Mouse (Mus musculus): ENCODE data around the gene Gas2.

Gene Gas2

GRCm38 (mm10) chr7:51861250-51862096, at the start of gene Gas2:
Gas2 (plus strand) TSS chr7:51862015.
- DNase-seq (ENCODE audit: extremely low spot score, low spot score) = peak; percentile 85

DNA sequence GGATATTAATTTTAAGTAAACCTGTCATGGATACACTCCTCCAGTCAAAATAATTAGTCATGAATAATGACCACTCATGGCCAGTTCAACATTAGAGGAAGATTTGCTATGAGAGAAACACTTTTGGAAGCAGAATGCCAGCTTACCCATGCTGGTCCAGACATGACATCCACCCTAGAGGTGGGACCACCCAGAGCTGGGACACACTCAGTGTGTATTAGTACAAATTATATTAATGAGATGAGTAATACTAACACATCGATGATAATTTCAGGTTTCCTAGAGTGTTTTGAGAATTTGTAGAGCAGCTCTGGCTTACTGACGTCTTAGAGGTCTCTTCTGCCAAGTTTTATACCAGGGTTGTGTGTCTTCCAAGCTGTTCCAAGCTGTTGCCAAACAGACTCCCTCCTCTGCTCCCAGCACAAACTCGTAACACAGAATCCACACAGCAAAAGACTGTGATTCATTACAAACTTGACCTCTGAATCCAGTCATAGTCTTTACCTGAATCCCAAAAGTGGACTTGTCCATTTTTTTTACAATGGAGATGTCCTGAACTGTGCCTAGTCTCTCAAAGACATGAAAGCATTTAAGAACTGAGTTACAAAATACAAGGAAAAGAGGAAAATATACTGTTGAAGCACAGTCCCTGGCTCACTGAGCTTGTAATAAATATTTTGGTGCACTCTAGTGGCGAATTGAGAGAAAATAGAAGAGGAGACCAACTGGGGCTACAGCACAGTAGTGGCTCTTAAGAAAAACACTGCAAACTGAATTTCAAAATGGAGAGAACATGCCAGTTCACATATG, 46.1 kb upstream of the Gas2 start:
- no peak for DNase-seq (ENCODE audit: extremely low spot score, low spot score)

DNA sequence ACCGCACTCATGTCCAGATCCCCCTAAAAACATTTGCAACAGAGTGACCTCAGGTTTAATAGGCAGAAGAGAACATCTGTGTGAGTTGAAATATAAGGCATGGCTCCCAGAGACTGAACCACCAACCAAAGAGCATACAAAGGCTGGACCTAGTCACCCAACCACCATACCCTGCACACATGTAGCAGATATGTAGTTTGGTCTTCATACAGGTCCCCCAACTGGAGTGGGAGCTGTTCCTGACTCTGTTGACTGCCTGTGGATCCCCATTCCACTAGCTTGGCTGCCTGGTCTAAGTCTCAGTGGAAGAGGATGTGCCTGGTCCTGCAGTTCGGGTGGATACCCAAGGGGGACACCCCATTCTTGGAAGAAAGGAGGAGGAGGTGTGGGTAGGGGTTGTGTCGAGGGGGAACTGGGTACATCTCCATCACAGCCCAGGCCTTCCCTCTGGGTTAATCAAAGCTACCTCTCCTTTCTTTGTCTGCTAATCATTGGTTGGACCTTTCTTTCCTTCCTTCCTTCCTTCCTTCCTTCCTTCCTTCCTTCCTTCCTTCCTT, 45.5 kb upstream of the Gas2 start:
- no peak for DNase-seq (ENCODE audit: extremely low spot score, low spot score)

- DNase-seq (ENCODE audit: extremely low spot score, low spot score) = no peak
Observed at GRCm38 (mm10) chr7:51818251-51818974, 43.4 kb upstream of the Gas2 start.

- no peak for DNase-seq (ENCODE audit: extremely low spot score, low spot score)
Observed at GRCm38 (mm10) chr7:51819891-51820290, 41.9 kb upstream of the Gas2 start.

GRCm38 (mm10) chr7:51821467-51821866, 40.3 kb upstream of the Gas2 start:
- DNase-seq (ENCODE audit: extremely low spot score, low spot score) = no peak

- no peak for DNase-seq (ENCODE audit: extremely low spot score, low spot score)
Observed at GRCm38 (mm10) chr7:51823562-51824338, 38.1 kb upstream of the Gas2 start.

- no peak for DNase-seq (ENCODE audit: extremely low spot score, low spot score)
Observed at GRCm38 (mm10) chr7:51831917-51832316, 29.9 kb upstream of the Gas2 start.

- DNase-seq (ENCODE audit: extremely low spot score, low spot score) = no peak
Observed at GRCm38 (mm10) chr7:51840515-51840914, 21.3 kb upstream of the Gas2 start.

DNA sequence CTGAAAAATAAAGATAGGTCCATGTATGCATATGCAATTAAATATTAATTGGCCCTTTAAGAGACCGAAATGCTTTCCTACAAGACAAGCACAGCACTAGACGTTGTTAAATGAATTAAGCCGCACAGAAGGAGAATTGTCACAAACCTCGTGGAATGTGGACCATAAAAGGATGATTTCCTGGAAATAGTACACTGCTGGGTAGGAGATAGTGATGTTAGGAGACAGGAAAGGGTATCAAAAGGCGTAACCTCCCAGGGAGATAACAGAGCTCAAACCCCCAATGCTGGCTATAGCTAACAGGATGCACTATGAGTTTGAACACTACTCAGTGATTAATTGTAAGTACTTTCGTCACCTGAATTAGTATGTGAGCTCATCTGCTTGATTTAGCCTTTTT, 10.9 kb upstream of the Gas2 start:
- DNase-seq (ENCODE audit: extremely low spot score, low spot score) = no peak

GRCm38 (mm10) chr7:51851890-51852507, 9.8 kb upstream of the Gas2 start:
- no peak for DNase-seq (ENCODE audit: extremely low spot score, low spot score)

- peak; percentile 96 for DNase-seq (ENCODE audit: extremely low spot score, low spot score)
Observed at GRCm38 (mm10) chr7:51862097-51862492, 280 bp downstream of the Gas2 start, which contains the start of gene Fancf. Fancf (minus strand) TSS chr7:51862267.

- no peak for DNase-seq (ENCODE audit: extremely low spot score, low spot score)
Observed at GRCm38 (mm10) chr7:51862842-51863241, 1.0 kb downstream of the Gas2 start.

DNA sequence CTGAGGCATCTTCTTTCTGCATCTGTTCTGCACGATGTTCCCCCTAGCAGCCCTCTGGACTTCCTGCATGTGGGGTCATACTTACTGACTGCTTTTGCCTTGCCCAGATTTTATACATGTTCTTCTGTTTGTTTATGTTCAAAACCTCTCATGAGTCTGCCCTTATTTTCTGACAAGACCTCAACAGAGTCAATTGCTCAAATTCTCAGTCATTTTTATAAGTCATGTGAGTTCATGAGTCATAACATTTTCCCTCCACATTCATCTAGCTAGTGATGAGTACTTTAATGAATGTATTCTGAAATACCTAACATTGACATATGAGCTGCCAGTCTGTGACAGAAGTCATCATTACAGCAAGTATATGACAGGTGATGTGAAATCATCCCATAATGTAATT, 3.5 kb downstream of the Gas2 start:
- no peak for DNase-seq (ENCODE audit: extremely low spot score, low spot score)

DNA sequence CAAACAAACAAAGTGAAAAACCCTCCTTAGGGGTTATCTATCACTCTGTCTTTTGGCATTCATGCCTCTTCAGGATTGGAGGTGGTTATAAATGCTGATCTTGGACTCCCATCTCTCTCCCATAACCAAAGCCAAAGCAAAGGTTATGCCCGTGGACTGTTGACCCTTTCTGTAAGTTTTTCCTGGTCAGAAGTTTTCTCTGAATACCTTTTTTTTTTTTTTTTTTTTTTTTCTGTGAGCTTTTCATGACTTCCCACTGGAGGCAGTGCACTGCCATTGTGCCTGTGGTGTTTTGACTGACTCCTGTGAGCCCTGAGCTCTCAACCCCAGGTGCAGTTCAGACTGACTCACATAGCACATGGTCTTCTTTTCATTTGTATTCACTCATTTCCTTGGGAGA, 6.2 kb downstream of the Gas2 start:
- no peak for DNase-seq (ENCODE audit: extremely low spot score, low spot score)

GRCm38 (mm10) chr7:51872041-51872440, 10.2 kb downstream of the Gas2 start:
- no peak for DNase-seq (ENCODE audit: extremely low spot score, low spot score)

- no peak for DNase-seq (ENCODE audit: extremely low spot score, low spot score)
Observed at GRCm38 (mm10) chr7:51872597-51872996, 10.8 kb downstream of the Gas2 start.

- DNase-seq (ENCODE audit: extremely low spot score, low spot score) = no peak
Observed at GRCm38 (mm10) chr7:51876316-51876715, 14.5 kb downstream of the Gas2 start.

DNA sequence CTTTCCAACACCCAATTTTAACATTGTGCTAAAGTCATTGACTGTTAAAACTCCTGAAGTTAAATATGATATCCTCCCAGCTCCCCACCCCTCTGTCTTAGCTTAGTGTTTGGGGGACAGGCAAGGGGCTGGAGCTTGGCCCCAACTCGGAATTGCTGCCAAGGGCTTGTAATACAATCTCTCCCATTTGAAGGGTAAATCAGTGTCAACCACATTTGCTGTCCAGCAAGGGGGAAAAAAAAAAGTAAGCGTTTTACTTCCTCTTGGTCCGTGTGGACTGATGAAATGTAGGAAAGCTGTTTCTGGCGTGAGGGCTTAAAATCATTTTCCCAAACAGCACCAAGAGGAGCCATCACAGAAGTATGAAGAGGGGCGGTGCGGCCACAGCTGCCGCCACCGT, 16.9 kb downstream of the Gas2 start:
- DNase-seq (ENCODE audit: extremely low spot score, low spot score) = no peak

DNA sequence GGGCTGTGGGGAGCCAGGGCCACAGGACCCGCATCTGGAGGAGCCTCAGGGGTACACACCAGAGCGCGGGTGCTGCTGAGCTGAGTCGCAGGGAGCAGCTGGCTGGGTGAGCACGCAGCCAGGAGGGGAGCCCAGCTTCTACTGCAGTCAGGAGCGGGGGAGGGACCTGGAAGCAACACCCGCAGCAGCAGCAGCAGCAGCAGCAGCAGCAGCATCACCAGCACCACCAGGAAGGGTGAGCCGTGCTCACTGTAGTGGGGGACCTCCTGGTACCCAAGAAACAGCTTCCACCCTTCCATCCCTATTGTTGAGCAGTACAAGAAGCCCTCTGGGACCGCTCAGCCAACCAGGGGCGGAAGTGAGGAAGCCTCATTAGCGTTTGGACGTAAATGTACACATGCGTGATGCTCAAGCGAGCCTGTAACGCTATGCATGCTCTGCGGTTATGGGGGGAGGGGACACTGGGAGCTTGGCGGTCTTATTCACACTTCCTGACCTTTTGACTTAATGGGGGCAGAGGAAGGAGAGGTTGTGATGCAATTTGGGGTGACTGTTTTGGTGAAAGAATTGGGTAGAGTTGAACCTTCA, 17.4 kb downstream of the Gas2 start:
- DNase-seq (ENCODE audit: extremely low spot score, low spot score) = peak; percentile 66

Measured in neural tube, embryonic 10.5 days (tissue).